Mouse (Mus musculus): ENCODE results near the gene Hspg2. TPM values are rescaled to one million over a fixed set of nuclear protein-coding genes. Genes with fewer than 3 reads are reported as not detected.
"Not testable (repeated sequence)": the region's sequence is repeated elsewhere in the genome, so short reads cannot be mapped to it uniquely, and the experiment has no call there.

Hspg2 gene
- polyA plus RNA-seq, 3 experiments from 2014 or later = not detected

DNA sequence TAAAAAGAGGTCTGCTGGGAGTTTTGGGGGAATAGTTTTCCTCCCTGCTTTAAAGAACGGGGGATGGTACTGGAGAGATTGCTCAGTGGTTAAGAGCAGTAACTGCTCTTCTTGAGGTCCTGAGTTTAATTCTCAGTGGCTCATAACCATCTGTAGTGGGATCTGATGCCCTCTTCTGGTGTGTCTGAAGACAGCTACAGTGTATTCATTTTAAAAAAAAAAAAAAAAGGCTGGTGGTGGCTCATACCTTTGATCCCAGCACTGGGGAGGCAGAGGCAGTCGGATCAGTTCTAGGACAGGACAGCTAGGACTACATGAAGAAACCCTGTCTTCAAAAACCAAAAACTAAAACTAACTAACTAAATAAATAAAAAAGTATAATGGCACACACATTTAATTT lies 111.7 kb downstream of the Hspg2 start:
- no peak for ATAC-seq

DNA sequence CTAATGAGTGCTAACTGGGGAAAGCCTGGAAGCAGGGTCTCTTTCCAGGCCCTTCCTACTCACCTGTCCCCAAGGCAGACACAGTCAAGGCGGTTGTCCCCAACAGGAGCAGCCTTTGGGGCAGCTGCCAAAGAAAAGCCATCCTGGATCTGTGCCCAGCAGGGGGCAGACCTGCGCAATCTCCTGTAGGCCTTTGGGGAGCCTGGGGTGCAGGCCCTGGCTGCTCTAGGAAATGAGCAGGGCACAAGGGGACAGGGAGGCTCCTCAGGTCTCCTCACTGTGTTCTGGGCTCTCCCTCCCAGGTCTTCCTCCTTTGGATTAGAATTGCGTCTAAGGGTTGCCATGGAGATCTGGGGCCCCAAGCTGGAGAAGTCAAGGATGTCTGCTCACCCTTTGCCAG lies 113.2 kb downstream of the Hspg2 start:
- ATAC-seq = no peak

DNA sequence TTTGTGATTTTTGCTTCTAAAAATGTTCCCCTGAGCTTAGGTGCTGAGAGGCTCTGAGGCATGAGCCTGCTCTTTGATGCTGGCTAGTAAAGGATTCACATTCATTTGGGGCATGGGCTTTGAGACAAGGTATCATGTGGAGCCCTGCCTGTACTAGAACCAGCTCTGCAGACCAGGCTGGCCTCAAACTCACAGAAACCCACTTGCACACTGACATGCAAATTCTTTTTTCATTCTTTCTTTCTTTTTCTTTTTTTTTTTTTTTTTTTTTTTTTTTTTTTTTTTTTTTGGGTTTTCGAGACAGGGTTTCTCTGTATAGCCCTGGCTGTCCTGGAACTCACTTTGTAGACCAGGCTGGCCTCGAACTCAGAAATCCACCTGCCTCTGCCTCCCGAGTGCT lies 120.5 kb downstream of the Hspg2 start:
- ATAC-seq = not testable (repeated sequence)

DNA sequence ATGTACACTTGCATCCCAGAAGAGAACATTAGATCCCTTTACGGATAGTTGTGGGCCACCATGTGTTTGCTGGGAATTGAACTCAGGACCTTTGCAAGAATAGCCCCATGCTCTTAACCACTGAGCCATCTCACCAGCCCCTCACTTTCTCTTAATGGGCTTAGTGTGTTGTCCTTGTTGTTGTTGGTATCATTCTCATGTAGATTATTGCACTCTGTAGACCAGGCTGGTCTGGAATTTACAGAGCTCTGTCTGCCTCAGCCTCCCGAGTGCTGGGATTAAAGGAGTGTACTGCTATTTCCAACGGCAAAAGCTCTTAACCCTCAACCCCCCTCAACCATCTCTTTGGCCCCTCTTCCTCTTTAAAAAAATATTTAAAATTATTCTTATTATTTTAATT lies 121.0 kb downstream of the Hspg2 start:
- ATAC-seq = no peak

DNA sequence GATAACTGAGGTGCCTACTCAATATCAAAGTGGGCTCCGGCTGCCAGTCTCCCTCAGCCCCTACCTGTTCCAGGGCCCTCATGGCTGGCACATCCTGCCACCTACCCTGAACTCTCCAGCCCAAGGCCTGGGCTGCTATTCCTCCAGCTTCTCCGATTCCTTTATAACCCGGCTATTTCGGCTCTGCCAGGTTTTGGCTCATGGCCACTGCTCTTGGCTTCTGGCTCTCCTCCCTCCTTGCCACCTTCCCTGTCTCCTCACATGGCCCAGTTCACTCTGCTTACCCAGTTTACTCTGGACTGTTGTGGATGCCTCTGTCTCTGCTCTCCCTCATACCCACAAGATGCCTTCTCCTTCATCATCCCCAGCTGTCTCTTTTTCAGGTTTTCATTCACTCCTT lies 122.4 kb downstream of the Hspg2 start:
- no peak for ATAC-seq

DNA sequence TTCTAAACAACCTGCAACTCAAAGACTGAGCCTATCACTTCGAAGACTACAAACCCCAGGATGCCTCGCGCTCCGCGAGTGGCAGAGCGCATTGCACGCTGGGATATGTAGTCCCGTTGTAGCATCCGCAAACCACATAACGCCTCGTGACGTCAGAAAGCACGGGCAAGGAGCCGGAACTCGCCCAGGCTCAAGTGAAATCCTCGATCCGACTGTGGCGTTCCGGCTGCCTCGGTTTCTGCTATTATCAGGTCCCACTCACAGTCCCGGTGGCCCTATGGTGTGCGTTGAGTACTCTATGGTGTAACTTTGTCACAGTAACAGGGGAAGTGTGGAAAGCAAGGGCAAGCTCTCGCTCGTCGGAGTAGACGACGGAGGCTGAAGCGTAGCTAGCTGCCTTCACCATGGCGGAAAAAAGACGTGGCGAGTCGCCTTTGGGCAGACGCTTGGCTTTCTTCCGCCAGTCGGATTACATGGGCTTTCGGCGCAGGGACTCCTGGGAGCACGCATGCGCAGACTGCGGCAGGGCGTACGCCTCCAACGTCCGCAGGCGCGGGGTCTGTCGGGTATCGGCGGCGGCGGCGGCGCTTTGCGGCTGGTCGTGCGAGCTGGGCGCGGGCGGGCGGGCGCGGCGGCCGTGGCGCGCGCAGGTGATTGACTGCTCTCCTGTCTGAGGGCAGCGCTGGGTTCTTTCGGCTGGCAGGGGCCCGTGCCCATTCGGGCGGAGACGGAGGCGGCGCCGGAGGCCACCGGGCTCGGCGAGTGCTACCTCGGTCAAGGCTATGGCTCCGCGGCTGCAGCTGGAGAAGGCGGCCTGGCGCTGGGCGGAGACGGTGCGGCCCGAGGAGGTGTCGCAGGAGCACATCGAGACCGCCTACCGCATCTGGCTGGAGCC lies 125.3 kb downstream of the Hspg2 start, which contains the start of gene Usp48:
Gene Usp48, plus strand, starts transcription at position 155 of the 895 bp plus-strand sequence.
- ATAC-seq = peak; percentile 89

DNA sequence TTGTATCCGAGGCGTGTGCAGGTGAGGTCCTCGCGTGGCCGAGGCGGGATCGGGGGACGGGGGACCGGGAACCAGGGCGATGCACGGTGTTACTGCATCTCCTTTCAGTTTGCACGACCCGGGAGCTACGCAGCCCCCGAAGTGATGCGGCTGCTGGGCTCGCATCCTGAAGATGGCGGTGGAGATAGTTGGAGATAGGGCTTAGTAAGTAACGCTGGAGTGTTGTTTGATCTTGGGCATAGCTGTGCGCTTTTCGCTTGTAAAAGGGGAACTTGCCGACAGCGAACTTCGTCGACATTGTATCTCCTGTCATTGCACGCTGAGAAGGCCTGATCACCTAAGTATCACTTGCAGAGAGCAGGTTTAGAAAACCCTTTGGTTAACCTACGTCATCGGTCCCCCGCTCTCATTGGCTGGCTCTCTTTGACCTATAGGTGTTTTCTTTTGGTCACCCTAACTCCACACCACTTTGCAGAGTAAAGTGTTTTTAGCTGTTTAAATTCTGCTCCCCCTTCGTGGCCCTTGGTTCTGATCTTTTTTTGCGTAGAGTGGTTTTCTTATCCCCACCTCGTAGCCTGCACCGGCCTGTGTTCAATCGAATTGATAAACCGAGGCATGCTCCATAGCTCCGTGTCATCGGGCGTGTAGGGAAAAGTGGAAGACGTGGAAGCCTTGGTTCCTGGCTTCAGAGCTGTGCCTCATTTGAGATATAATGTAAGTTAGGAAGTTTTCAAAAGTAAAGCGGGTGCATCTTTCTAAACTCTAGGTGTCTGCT lies 126.1 kb downstream of the Hspg2 start:
- ATAC-seq = peak; percentile 36

DNA sequence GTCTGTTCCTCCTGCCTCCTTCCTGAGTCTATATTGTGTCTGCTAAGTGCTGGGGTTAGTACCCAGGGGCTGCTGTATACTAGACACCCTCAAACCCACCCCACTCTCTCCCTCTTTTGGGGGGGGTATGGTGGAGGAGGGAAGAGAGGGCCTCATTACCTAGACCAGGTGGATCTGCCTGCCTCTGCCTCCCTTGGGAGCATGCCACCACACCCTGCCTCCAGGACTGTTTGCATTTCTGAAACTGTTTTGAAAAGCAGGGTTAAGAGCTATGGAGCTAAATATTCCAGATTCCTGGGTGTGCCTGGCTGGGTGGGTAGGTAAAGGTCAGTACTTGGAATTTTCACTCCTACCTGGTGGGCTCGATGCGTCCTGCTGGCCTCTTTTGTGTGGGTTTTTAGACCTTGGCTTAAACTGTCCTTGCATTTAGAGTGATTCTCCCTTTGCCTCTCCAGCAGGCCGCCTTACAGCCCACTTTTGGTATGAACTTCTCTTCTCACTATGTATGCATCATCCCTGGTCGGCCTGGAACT lies 128.6 kb downstream of the Hspg2 start:
- no peak for ATAC-seq

DNA sequence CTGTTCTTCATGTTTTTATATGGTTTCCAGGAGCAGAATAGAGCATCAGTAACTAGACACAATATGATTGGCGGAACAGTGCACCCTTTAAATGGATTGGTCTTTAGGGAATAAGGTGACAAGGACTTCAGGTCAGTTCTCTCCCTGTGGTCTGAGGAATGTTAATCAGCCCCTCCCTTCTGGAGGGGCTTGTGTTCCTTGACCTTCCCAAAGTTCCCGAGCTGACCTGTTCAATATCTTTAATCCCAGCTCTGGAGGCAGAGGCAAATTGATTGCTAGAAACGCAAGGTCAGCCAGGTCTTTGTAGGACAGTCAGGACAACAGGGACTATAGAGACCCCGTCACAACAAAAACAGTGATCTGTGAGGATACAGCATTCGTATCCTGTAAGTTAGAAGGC lies 130.0 kb downstream of the Hspg2 start:
- no peak for ATAC-seq

DNA sequence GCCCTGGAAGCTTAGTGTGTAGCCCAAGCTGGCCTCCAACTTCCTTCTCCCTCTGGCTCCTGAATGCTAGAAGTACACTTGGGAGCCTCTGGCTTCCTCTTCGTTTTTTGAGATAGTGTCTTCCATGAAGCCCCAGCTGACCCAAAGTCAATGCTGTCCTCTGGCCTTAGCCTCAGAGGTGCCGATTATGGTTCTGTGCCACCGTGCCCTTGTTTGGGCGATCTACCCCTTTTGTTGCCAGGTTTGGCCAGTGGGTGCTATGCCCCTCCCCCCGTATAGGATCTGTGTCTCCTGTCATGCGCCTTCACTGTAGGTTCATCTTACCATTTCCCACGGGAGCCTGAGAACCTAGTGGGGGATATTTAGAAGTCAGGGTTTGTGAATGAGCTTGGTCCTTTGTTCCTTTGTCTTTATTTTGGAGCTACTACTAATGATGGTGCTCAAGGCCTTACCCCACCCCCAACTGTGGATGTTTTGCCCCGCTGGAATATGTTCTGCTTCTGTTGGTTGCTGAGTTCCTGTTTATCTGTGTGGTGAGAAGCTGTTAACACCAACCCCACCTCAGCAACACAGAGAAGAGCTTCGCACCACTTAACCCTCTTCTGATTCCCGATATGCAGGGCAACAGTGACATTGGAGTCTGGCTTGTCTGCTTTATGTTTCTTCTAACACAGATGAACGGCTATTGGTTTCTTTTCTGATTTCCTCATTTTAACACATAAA lies 135.0 kb downstream of the Hspg2 start:
- no peak for ATAC-seq

DNA sequence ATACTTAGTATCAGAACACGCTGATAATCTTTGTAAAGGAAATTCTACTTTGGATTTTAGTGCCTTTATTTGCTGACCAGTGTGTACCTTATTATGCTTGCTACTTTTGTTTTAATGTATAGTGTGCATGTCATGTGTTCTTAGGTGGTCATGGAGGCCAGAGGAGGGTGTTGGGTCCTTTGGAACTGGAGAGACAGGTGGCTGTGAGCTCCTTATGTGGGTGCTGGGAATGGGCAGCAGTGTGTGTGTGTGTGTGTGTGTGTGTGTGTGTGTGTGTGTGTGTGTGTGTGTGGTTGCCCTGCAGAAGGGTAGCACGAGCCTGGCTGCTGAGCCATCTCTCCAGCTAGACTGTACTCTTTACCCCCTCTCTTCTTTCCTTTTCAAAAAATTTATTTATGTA lies 138.5 kb downstream of the Hspg2 start:
- no peak for ATAC-seq

DNA sequence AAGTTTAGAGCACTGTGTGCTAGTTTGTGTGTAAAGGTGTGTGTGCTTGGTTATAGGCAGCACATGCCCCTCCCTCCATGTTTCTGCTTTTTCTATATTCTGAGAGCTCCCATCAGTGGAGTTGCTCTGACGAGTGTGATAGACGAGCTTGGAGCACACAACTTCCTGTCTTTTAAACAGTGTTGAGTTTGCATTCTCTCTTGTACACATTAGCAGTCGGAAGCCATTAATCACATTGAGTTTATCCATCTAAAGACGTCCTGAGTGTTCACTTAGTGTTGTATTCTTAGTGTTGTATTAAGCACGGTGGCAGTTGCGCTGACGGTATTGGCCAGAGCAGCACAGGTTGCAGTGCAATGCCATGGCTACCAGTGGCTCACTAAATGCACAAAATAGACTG lies 140.7 kb downstream of the Hspg2 start:
- ATAC-seq = peak; percentile 40

DNA sequence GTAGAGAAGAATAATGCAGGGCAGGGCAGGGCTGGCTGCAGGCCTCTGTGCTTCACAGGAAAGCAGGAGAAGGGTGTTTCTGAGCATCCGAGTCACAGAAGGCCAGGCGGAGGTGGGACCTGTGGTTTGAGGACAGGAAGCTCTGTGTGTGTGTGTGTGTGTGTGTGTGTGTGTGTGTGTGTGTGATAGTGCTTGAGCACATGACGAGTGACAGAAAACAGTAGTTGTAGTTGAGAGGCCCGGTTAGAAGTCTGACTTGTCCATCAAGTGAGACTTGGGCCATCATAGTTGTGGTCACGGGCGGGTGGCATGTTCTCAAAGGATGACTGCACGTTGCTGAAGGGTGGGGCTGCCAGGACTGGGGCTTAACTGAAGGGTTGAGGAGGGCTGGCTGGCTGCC lies 141.1 kb downstream of the Hspg2 start:
- ATAC-seq = peak; percentile 85

DNA sequence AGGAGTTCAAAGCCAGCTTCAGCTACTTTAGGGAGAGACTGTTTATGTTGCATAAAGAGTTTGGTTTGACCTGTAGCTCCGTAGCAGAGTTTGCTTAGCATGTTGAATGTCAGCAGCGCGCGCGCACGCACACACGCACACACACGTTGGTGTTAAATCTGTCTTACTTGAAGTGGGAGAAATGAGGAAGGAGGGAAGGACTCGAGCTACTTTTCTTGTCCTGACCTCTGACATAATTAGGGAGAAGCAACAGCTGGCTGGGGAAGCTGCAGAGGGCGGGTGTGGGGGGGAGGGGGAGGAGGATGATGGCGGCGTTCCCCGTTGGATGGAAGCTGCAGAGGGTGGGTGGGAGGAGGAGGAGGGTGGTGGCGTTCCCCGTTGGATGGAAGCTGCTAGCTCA lies 141.7 kb downstream of the Hspg2 start:
- no peak for ATAC-seq

Other genes starting within 250 kb of the Hspg2 start
- gene Wnt4, start 191.3 kb upstream of the Hspg2 start, polyA plus RNA-seq (2017; shearing (Covaris generic)) = under 1 TPM in 2 of 3 experiments, not detected in 1; 0.23 to 0.27 TPM
- 1,000 to 10,000 TPM in 1 of 3 experiments, 100 to 1,000 TPM in 2; 615 to 1,059 (median 624) TPM for gene Cdc42, start 111.0 kb upstream of the Hspg2 start, polyA plus RNA-seq (2017; shearing (Covaris generic))
- gene Cela3a, start 59.0 kb upstream of the Hspg2 start, polyA plus RNA-seq (2017; shearing (Covaris generic)) = not detected
- gene Cela3b, start 38.2 kb upstream of the Hspg2 start, polyA plus RNA-seq (2017; shearing (Covaris generic)) = not detected
- not detected for gene 1700013G24Rik, start 15.5 kb upstream of the Hspg2 start, polyA plus RNA-seq (2017; shearing (Covaris generic))
- gene Ldlrad2, start 105.8 kb downstream of the Hspg2 start, polyA plus RNA-seq (2017; shearing (Covaris generic)) = not detected
- gene Usp48, start 125.0 kb downstream of the Hspg2 start, polyA plus RNA-seq (2017; shearing (Covaris generic)) = 10 to 100 TPM; 50.7 to 65.5 (median 59.6) TPM
- 1 to 10 TPM in 2 of 3 experiments, under 1 TPM in 1; 0.45 to 2.3 (median 1.9) TPM for gene Rap1gap, start 196.0 kb downstream of the Hspg2 start, polyA plus RNA-seq (2017; shearing (Covaris generic))

Measured in inflammation-experienced regulatory T-cells, adult 6 months (primary cell).